Mouse (Mus musculus) bone marrow macrophage, adult 2 months (primary cell): ENCODE data around the gene Sst.

Source experiments
- CTCF ChIP-seq: IDR thresholded peaks from 2 replicates; pipeline ENCODE4 v1.5.1; 2012; ENCODE audit warnings: low read depth, mild to moderate bottlenecking, low read length, moderate library complexity
- POLR2A ChIP-seq: IDR thresholded peaks from 2 replicates; pipeline ENCODE4 v1.6.1; 2012; ENCODE audit warnings: mild to moderate bottlenecking, low read depth, low read length, borderline replicate concordance

- TF ChIP-seq CTCF (no peak), POLR2A (no peak)
Measured at GRCm38 (mm10) chr16:23901411-23901810, 10.7 kb upstream of the Sst start.
